Mouse (Mus musculus) hindbrain, embryonic 11.5 days (tissue): ENCODE measurements around the gene Tomm6. TPM values are rescaled to one million over a fixed set of nuclear protein-coding genes. Genes with fewer than 3 reads are reported as not detected.

Experiments
- ATAC-seq: fragments of 200-750 bp; cut with Nextera tagmentation; 2 replicates; pipeline ENCODE4 v1.8.0; 2017; ENCODE audit warnings: mild to moderate bottlenecking, moderate TSS enrichment, moderate library complexity; ENCODE audit not compliant: low FRiP score
- DNase-seq: peaks from one replicate; pipeline ENCODE4 v3.0.0-alpha.2; 2015; ENCODE audit warnings: low spot score
- H3K27ac ChIP-seq: fragments of 300-500 bp; sonication (generic); 2 replicates; pipeline ENCODE4 v1.5.1; 2014; ENCODE audit warnings: mild to moderate bottlenecking, low read depth, low read length
- H3K27me3 ChIP-seq: fragments of 300-500 bp; sonication (generic); 2 replicates; pipeline ENCODE4 v1.6.1; 2014; ENCODE audit warnings: mild to moderate bottlenecking, low read length, moderate library complexity, mixed read lengths; ENCODE audit not compliant: control insufficient read depth, insufficient read depth
- H3K36me3 ChIP-seq: fragments of 300-500 bp; sonication (generic); 2 replicates; pipeline ENCODE4 v1.6.1; 2014; ENCODE audit warnings: mild to moderate bottlenecking, low read length, moderate library complexity, mixed read lengths; ENCODE audit not compliant: control insufficient read depth, insufficient read depth
- H3K4me1 ChIP-seq: fragments of 300-500 bp; sonication (generic); replicated peaks from 2 replicates; pipeline ENCODE4 v1.6.1; 2014; ENCODE audit warnings: low read length, mixed read lengths; ENCODE audit not compliant: control insufficient read depth, insufficient read depth
- H3K4me2 ChIP-seq: fragments of 300-500 bp; sonication (generic); replicated peaks from 2 replicates; pipeline ENCODE4 v1.6.1; 2014; ENCODE audit warnings: mild to moderate bottlenecking, low read depth, low read length
- H3K4me3 ChIP-seq: fragments of 300-500 bp; sonication (generic); 2 replicates; pipeline ENCODE4 v1.5.1; 2014; ENCODE audit warnings: low read depth, low read length
- H3K9ac ChIP-seq: fragments of 300-500 bp; sonication (generic); 2 replicates; pipeline ENCODE4 v1.6.1; 2014; ENCODE audit warnings: low read depth, low read length
- H3K9me3 ChIP-seq: fragments of 300-500 bp; sonication (generic); 2 replicates; pipeline ENCODE4 v1.6.1; 2016; ENCODE audit warnings: low read length; ENCODE audit not compliant: control insufficient read depth
- WGBS: fragments of 180-500 bp; shearing (Covaris S2); extraction: QIAGEN DNeasy Blood & Tissue Kit; methylation state at CpG from one replicate; pipeline ENCODE4 v1.1.7; 2014; 5-methylcytosine and 5-hydroxymethylcytosine counted together
- polyA plus RNA-seq: library from polyadenylated mRNA; unstranded; fragments of >200 nt; fragmentation: Nextera tagmentation; extraction: Ambion mirVana; gene quantifications from 2 replicates; pipeline ENCODE4 v1.2.1, GENCODE M21; 2014

Tomm6 gene
- polyA plus RNA-seq, 1 experiment from 2014 or later, result 375 TPM

DNA sequence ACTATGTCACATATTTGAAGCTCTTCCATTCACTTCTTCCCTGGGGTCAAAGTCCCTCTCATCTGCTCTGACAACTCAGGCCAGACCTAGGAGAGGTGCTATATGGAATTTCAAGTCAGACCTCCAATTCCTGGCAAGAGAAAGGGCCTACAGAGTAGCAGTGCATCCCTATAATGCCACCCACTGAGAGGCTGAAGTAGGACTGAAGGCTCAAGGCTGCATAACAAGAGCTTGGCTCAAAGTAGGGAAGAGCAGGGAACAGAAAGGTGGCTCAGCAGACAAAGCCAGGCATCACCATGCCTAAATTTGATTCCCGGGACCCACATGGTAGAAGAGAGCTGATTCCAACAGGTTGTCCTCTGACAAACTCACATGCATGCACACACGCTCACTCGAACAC is 3.5 kb upstream of the Tomm6 start:
- Histone ChIP-seq H3K4me2 (0 out of 2 replicates have a peak overlapping the region, but pooled peaks have one; percentile 5), H3K9me3 (no peaks in the 10 kb centered on the region), H3K27ac (no peak overlapping the region), H3K36me3 (no peaks in the 10 kb centered on the region), H3K4me1 (peaks cover 9% of the 10 kb centered on the region), H3K4me3 (no peak overlapping the region), H3K27me3 (no peaks in the 10 kb centered on the region), H3K9ac (no peak overlapping the region)
- 88% methylated on average over 3 of the region's 3 CpGs for WGBS
- DNase-seq (no peak), ATAC-seq (no peak)

DNA sequence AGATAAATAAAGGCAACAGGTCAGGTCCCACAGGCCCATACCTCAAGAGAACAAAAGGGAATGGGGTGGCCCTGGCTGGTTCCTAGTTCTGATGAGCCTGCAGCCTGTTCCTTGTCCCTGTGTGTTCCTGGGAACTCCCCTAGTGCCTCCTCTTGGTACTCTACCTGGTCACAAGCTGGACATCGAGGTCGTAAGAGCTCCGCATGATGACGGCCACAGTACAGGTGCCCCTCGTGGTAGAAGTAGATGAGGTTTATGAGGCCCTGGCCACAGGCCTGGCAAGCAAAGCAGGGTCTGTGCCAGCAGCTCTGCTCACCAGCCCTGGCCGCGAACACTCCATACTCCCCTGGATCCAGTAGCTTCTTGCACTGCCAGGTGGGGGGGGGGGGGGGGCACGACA is 1.7 kb upstream of the Tomm6 start:
- DNase-seq (no peak), ATAC-seq (no peak)
- no peaks in the 10 kb centered on the region for H3K27me3 ChIP-seq
- no peaks in the 10 kb centered on the region for H3K9me3 ChIP-seq
- H3K4me1 ChIP-seq, result peaks cover 9% of the 10 kb centered on the region
- WGBS, result 78% methylated on average over 7 of the region's 8 CpGs
- H3K27ac ChIP-seq, result no peak overlapping the region
- no peak overlapping the region for H3K4me3 ChIP-seq
- H3K36me3 ChIP-seq, result no peaks in the 10 kb centered on the region
- H3K4me2 ChIP-seq, result no peak overlapping the region; the same call in 1 of the 2 replicates
- H3K9ac ChIP-seq, result no peak overlapping the region

DNA sequence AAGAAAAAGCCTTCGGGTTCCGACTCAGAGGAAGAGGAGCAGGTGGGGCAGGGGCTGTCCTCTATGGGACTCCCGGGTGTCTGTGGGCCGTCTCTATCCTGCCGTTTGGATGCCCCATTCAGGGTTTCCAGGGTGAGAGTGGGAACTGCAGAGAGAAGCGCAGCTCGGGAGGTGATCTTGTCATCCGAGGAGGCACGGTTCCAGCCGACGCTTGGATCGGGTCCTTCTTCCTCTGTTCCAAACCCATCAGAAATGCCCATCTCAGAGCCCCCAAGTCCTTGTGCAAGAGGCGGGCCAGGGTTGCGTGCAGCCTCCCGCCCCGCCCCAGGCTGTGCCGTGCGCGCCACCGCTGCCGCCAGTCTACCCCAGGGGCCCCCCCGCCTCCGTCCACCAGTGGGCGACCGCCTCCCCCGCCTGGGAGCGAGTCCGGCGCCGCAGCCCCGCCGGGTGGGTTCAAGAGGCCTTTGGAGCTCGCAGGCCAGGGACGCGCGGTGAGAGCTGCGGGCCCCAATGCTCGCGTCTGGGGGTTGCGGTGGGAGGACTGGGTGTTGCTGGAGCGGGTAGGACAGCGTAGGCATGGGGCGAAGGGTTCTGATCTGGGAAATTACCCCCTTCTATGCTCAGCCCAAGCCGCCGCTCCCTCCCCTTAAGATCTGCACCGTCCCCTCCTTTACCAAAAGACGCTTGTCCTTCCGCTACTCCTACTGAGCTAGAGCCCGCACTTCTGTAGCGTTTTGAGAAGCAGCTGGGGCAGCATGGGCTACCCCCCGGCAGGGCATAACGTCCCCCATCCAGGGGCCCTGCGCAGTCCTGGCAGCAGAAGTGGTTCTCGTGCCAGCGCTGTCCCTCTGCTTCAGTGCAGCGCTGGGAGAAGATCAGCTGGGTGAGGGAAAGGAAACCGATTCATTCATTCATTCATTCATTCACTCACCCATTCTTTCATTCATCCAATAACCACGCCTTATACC is 706 bp upstream of the Tomm6 start, which contains the start of gene Frs3:
Frs3 (plus strand) TSS at position 423 of the 968 bp plus-strand sequence.
- H3K4me2 ChIP-seq, result peak within 1 kb of the TSS; percentile 93
- no peaks in the 10 kb centered on the region for H3K9me3 ChIP-seq
- H3K27ac ChIP-seq, result peak within 1 kb of the TSS; percentile 81
- H3K4me1 ChIP-seq, result peaks cover 9% of the 10 kb centered on the region
- H3K4me3 ChIP-seq, result peak within 1 kb of the TSS; percentile 83
- WGBS, result 2% methylated on average over 56 of the region's 58 CpGs
- H3K36me3 ChIP-seq, result 0 out of 2 replicates have a peak, but pooled peaks cover 3% of the 10 kb centered on the region
- H3K9ac ChIP-seq, result peak within 1 kb of the TSS; percentile 86
- peak; percentile 66 for ATAC-seq
- DNase-seq, result peak; percentile 78
- H3K27me3 ChIP-seq, result no peaks in the 10 kb centered on the region

DNA sequence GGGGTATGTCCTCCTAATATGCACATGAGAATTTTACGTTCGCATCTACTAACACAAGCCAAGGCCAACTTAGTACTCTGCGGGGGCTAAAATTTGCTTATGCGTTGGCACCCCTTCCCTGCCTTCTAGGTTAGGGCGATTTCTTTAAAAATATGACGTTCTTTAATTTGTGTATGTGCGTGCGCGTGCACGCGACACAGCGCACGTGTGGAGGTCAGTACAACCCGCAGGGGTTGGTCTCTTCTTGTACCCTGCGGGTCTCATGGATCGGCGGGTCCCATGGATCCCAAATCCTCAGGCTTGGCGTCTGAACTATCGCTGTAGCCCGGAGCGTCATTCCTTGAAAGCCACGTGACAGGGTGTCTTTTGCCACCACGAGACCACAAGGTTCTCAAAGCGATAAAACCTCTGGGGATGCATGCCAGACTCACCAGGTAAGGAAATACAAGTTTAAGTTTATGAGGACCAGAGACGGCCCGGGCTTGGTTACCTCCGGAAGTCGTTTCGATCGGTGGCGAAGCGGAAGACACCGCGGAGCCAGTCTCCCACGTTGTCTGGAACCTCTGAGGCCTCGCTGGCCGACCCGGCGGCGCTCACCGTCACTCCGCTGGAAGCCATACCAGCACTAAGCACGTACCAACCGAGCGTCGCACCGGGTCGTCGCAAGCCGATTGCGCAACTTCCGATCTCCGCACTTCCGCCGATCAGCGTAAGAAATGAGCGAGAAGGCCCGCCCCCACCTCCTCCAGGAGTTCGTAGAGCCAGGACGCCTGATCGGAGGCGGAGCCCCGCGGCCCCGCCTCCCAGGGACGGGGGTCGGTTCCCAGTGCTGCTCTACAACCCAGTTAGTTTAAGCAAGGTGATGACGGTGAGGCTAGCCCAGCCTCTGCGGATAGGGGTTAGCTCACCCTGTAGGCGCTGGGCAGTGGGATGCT is 510 bp downstream of the Tomm6 start:
- H3K9me3 ChIP-seq, result no peaks in the 10 kb centered on the region
- ATAC-seq (peak; percentile 92), DNase-seq (peak; percentile 98)
- H3K4me1 ChIP-seq, result peaks cover 9% of the 10 kb centered on the region
- H3K4me2 ChIP-seq, result peak overlapping the region; percentile 93
- H3K36me3 ChIP-seq, result 0 out of 2 replicates have a peak, but pooled peaks cover 3% of the 10 kb centered on the region
- peak overlapping the region; percentile 86 for H3K9ac ChIP-seq
- peak overlapping the region; percentile 83 for H3K4me3 ChIP-seq
- peak overlapping the region; percentile 81 for H3K27ac ChIP-seq
- H3K27me3 ChIP-seq, result no peaks in the 10 kb centered on the region
- WGBS, result under 1% methylated on average over 70 of the region's 70 CpGs

DNA sequence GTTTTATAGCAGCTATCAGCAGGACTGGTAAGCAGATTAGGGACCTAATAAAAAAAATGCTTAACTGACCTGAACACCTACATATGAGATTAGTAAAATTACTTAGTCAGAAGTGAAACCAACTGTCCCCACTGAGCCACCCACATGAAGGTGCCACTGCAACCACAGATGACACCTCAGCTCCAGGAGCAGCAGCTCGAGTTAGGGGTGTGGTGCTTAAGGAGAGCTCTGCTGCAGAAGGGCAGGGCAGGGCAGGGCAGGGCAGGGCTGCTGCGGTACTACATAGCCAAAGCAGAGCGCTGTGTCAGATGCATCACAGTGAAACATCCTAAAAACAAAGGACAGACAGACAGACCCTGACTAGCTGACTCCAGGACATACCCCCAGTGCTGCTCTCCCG is 5.3 kb downstream of the Tomm6 start:
- DNase-seq (no peak), ATAC-seq (no peak)
- Histone ChIP-seq H3K36me3 (peaks cover 11% of the 10 kb centered on the region; the same call in 1 of the 2 replicates), H3K4me2 (no peak overlapping the region), H3K9me3 (no peaks in the 10 kb centered on the region), H3K27me3 (no peaks in the 10 kb centered on the region), H3K4me1 (peaks cover 6% of the 10 kb centered on the region), H3K9ac (no peak overlapping the region), H3K27ac (no peak overlapping the region), H3K4me3 (no peak overlapping the region)
- WGBS, result 90% methylated on average over 4 of the region's 4 CpGs

DNA sequence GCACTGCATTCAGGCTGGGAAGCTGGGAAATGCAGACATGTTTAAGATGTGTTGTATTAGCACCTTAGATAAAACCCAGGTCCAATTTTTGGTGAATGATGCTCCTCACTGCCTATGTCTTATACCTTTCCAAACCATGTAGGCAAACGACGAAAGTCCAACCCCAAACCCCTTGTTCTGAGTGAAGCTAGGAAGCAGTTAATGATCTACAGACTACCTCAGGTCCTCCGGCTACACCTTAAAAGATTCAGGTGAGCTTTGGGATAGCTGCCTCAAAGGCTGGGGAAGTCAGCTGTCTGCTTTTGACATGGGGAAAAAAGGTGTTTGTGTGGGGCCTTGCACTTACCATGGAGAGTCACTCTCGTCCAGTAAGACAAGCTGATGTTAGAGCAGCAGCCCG is 9.5 kb downstream of the Tomm6 start:
- 91% methylated on average over 5 of the region's 5 CpGs for WGBS
- no peak for DNase-seq
- H3K4me2 ChIP-seq, result no peak overlapping the region

DNA sequence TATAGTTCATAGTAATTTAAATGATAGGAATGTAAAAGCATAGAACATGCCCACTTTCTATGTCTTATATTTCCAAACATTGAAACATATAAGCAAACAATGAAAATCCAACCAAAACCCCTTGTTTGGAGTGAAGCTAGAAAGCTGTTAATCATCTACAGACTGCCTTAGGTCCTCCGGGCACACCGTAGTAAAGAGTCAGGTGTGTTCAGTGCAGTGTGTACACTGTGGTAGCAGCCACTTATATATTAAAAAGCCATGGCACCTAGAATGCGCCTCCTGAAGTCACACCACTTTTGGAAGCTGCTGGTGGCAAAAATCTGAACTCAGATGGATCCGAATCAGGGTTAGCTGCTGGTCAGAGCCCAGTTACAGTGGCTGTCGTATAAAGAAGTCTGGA is 9.9 kb downstream of the Tomm6 start:
- H3K9me3 ChIP-seq, result no peaks in the 10 kb centered on the region

More for the DNA sequence above, 9.5 kb downstream of the Tomm6 start:
- H3K4me1 ChIP-seq, result no peaks in the 10 kb centered on the region
- no peak for ATAC-seq
- H3K9me3 ChIP-seq, result no peaks in the 10 kb centered on the region
- no peaks in the 10 kb centered on the region for H3K27me3 ChIP-seq
- H3K36me3 ChIP-seq, result peaks cover 8% of the 10 kb centered on the region; the same call in 1 of the 2 replicates
- no peak overlapping the region for H3K9ac ChIP-seq
- H3K27ac ChIP-seq, result no peak overlapping the region
- H3K4me3 ChIP-seq, result no peak overlapping the region

DNA sequence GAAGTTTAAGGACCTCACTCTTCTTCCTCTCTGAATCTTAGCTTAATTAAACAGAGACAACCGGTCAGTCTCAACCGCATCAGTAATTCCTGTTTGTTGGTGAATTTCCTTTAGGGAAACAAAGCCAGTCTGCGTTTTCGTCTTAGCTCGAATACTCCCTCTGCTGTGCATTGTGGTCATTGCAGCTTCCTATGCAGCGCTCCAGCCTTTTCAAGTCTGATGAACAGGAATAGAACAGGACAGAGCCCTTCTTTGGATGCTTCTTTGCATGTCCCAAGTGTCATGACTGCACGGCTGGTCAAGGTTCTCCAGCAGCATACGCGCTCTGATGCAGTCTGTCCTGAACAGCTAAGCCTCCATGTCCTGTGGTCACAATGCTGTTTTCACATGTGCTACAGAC is 11.6 kb downstream of the Tomm6 start:
- H3K9me3 ChIP-seq, result no peaks in the 10 kb centered on the region
- DNase-seq, result peak; percentile 86
- H3K27ac ChIP-seq, result no peak overlapping the region
- WGBS, result 24% methylated on average over 9 of the region's 9 CpGs
- H3K4me3 ChIP-seq, result no peak overlapping the region
- H3K4me2 ChIP-seq, result no peak overlapping the region
- ATAC-seq, result no peak
- H3K27me3 ChIP-seq, result peaks cover 5% of the 10 kb centered on the region; the same call in 1 of the 2 replicates
- peaks cover 9% of the 10 kb centered on the region for H3K4me1 ChIP-seq
- H3K9ac ChIP-seq, result no peak overlapping the region
- peaks cover 8% of the 10 kb centered on the region; the same call in 1 of the 2 replicates for H3K36me3 ChIP-seq

More for the DNA sequence above, 9.9 kb downstream of the Tomm6 start:
- ATAC-seq (no peak), DNase-seq (no peak)
- Histone ChIP-seq H3K27me3 (no peaks in the 10 kb centered on the region; the same call in 1 of the 2 replicates), H3K27ac (no peak overlapping the region), H3K4me1 (peaks cover 3% of the 10 kb centered on the region), H3K4me2 (no peak overlapping the region), H3K9ac (no peak overlapping the region), H3K36me3 (peaks cover 8% of the 10 kb centered on the region; the same call in 1 of the 2 replicates), H3K4me3 (no peak overlapping the region)
- 91% methylated on average over 5 of the region's 5 CpGs for WGBS
